Mouse (Mus musculus) stomach, embryonic 14.5 days (tissue): ENCODE results near the gene Btnl6. TPM values are rescaled to one million over a fixed set of nuclear protein-coding genes. Genes with fewer than 3 reads are reported as not detected.
A peak's percentile ranks its signal among the peaks of the same experiment; 100 is the strongest.
"Not testable (repeated sequence)": the region's sequence is repeated elsewhere in the genome, so short reads cannot be mapped to it uniquely, and the experiment has no call there.

Source experiments
- ATAC-seq: fragments of 200-750 bp; cut with Nextera tagmentation; 2 replicates; pipeline ENCODE4 v1.8.0; 2017; ENCODE audit warnings: low read depth, moderate TSS enrichment; ENCODE audit not compliant: insufficient number of reproducible peaks, insufficient read depth, low FRiP score
- H3K27ac ChIP-seq: fragments of 300-500 bp; sonication (generic); 2 replicates; pipeline ENCODE4 v1.5.1; 2014; ENCODE audit warnings: mild to moderate bottlenecking, low read length, moderate library complexity, mixed read lengths
- H3K27me3 ChIP-seq: fragments of 300-500 bp; sonication (generic); 2 replicates; pipeline ENCODE4 v1.6.1; 2014; ENCODE audit warnings: low read length, control low read depth, mixed read lengths; ENCODE audit not compliant: control insufficient read depth, insufficient read depth
- H3K36me3 ChIP-seq: fragments of 300-500 bp; sonication (generic); 2 replicates; pipeline ENCODE4 v1.6.1; 2014; ENCODE audit warnings: mild to moderate bottlenecking, control low read depth, low read length, moderate library complexity, mixed read lengths; ENCODE audit not compliant: control insufficient read depth, insufficient read depth
- H3K4me1 ChIP-seq: fragments of 300-500 bp; sonication (generic); 2 replicates; pipeline ENCODE4 v1.6.1; 2014; ENCODE audit warnings: low read length, control low read depth, mixed read lengths; ENCODE audit not compliant: control insufficient read depth, insufficient read depth
- H3K4me2 ChIP-seq: fragments of 300-500 bp; sonication (generic); replicated peaks from 2 replicates; pipeline ENCODE4 v1.6.1; 2014; ENCODE audit warnings: low read depth, low read length, control low read depth
- H3K4me3 ChIP-seq: fragments of 300-500 bp; sonication (generic); 2 replicates; pipeline ENCODE4 v1.5.1; 2014; ENCODE audit warnings: low read depth, low read length, control low read depth
- H3K9ac ChIP-seq: fragments of 300-500 bp; sonication (generic); replicated peaks from 2 replicates; pipeline ENCODE4 v1.6.1; 2014; ENCODE audit warnings: low read depth, mild to moderate bottlenecking, control low read depth, low read length, moderate library complexity, mixed read lengths
- H3K9me3 ChIP-seq: fragments of 300-500 bp; sonication (generic); 2 replicates; pipeline ENCODE4 v1.6.1; 2016; ENCODE audit warnings: low read depth, low read length, control low read depth; ENCODE audit not compliant: control insufficient read depth
- WGBS: fragments of 180-500 bp; shearing (Covaris S2); extraction: QIAGEN DNeasy Blood & Tissue Kit; methylation state at CpG from one replicate; pipeline ENCODE4 v1.1.7; 2014; 5-methylcytosine and 5-hydroxymethylcytosine counted together
- polyA plus RNA-seq: library from polyadenylated mRNA; unstranded; fragments of >200 nt; fragmentation: Nextera tagmentation; extraction: Ambion mirVana; gene quantifications from 2 replicates; pipeline ENCODE4 v1.2.1, GENCODE M21; 2014

Btnl6 gene
- polyA plus RNA-seq, 1 experiment from 2014 or later = not detected

- not testable (repeated sequence) for H3K4me2 ChIP-seq, H3K9ac ChIP-seq, H3K4me3 ChIP-seq, H3K36me3 ChIP-seq, H3K27ac ChIP-seq, H3K9me3 ChIP-seq, H3K27me3 ChIP-seq, ATAC-seq, H3K4me1 ChIP-seq
- 76% methylated on average over 2 of the region's 2 CpGs for WGBS
Observed at GRCm38 (mm10) chr17:34495156-34495555, 22.0 kb downstream of the Btnl6 start.

GRCm38 (mm10) chr17:34492796-34493195, 24.4 kb downstream of the Btnl6 start:
- H3K4me1 ChIP-seq = no peaks in the 10 kb centered on the region
- H3K4me3 ChIP-seq = no peak overlapping the region
- no peaks in the 10 kb centered on the region for H3K27me3 ChIP-seq
- no peak overlapping the region for H3K27ac ChIP-seq
- ATAC-seq = no peak
- H3K4me2 ChIP-seq = no peak overlapping the region
- no peaks in the 10 kb centered on the region for H3K36me3 ChIP-seq
- no peak overlapping the region for H3K9ac ChIP-seq
- no peaks in the 10 kb centered on the region for H3K9me3 ChIP-seq

GRCm38 (mm10) chr17:34477238-34478013, 39.7 kb downstream of the Btnl6 start, which contains the start of gene Btnl4:
Gene Btnl4, minus strand, starts transcription at chr17:34477318.
- not testable (repeated sequence) for H3K36me3 ChIP-seq, H3K27me3 ChIP-seq, H3K27ac ChIP-seq, H3K4me1 ChIP-seq, H3K4me3 ChIP-seq, H3K9ac ChIP-seq, H3K4me2 ChIP-seq, H3K9me3 ChIP-seq, ATAC-seq
- WGBS = 72% methylated on average over 4 of the region's 5 CpGs

- WGBS = 95% methylated on average over 1 of the region's 2 CpGs
Observed at GRCm38 (mm10) chr17:34476427-34476826, 40.7 kb downstream of the Btnl6 start.

GRCm38 (mm10) chr17:34475060-34475459, 42.1 kb downstream of the Btnl6 start:
- no peak overlapping the region for H3K4me3 ChIP-seq
- ATAC-seq = no peak
- H3K9me3 ChIP-seq = no peaks in the 10 kb centered on the region
- no peak overlapping the region for H3K9ac ChIP-seq
- no peaks in the 10 kb centered on the region for H3K4me1 ChIP-seq
- H3K27me3 ChIP-seq = no peaks in the 10 kb centered on the region
- no peak overlapping the region for H3K4me2 ChIP-seq
- WGBS = 77% methylated on average over 3 of the region's 3 CpGs
- no peaks in the 10 kb centered on the region for H3K36me3 ChIP-seq
- no peak overlapping the region for H3K27ac ChIP-seq

More at GRCm38 (mm10) chr17:34476427-34476826, 40.7 kb downstream of the Btnl6 start:
- no peak overlapping the region for H3K27ac ChIP-seq
- no peak overlapping the region for H3K9ac ChIP-seq
- H3K4me3 ChIP-seq = no peak overlapping the region
- no peaks in the 10 kb centered on the region for H3K36me3 ChIP-seq
- peak; percentile 74; the same call in 1 of the 2 replicates for ATAC-seq
- H3K27me3 ChIP-seq = no peaks in the 10 kb centered on the region
- no peaks in the 10 kb centered on the region for H3K4me1 ChIP-seq
- H3K9me3 ChIP-seq = no peaks in the 10 kb centered on the region
- no peak overlapping the region for H3K4me2 ChIP-seq

- whole genome bisulfite sequencing = 75% methylated on average over 2 of the region's 2 CpGs
- Histone ChIP-seq H3K36me3 (no peaks in the 10 kb centered on the region), H3K27me3 (no peaks in the 10 kb centered on the region), H3K9me3 (no peaks in the 10 kb centered on the region), H3K9ac (no peak overlapping the region), H3K27ac (no peak overlapping the region), H3K4me2 (no peak overlapping the region), H3K4me1 (no peaks in the 10 kb centered on the region), H3K4me3 (no peak overlapping the region)
- no peak for ATAC-seq
Observed at GRCm38 (mm10) chr17:34470491-34470890, 46.7 kb downstream of the Btnl6 start.

- H3K9ac ChIP-seq, H3K4me1 ChIP-seq, H3K9me3 ChIP-seq, H3K4me3 ChIP-seq, H3K27me3 ChIP-seq, ATAC-seq, H3K36me3 ChIP-seq, H3K4me2 ChIP-seq, H3K27ac ChIP-seq: not testable (repeated sequence)
Observed at GRCm38 (mm10) chr17:34465906-34466305, 51.2 kb downstream of the Btnl6 start.

GRCm38 (mm10) chr17:34459255-34459654, 57.9 kb downstream of the Btnl6 start:
- ATAC-seq = no peak
- Histone ChIP-seq H3K27me3 (no peaks in the 10 kb centered on the region), H3K27ac (no peak overlapping the region), H3K9ac (no peak overlapping the region), H3K4me2 (no peak overlapping the region), H3K9me3 (no peaks in the 10 kb centered on the region), H3K4me1 (no peaks in the 10 kb centered on the region), H3K36me3 (no peaks in the 10 kb centered on the region), H3K4me3 (no peak overlapping the region)
- WGBS = 87% methylated on average over 3 of the region's 3 CpGs
